Mouse (Mus musculus) embryo, embryonic 10 days (tissue): ENCODE measurements around the gene Acr.
A peak's percentile ranks its signal among the peaks of the same experiment; 100 is the strongest.

ENCODE experiments used
- DNase-seq: peaks from one replicate; pipeline ENCODE4 v3.0.0-alpha.2; 2015; ENCODE audit warnings: low spot score

The Acr gene

GRCm38 (mm10) chr15:89568114-89568513 lies at the start of gene Acr:
TSS of gene Acr (plus strand) at chr15:89568326.
- DNase-seq: no peak

- DNase-seq: no peak
Measured at GRCm38 (mm10) chr15:89521951-89522350, 46.2 kb upstream of the Acr start.

GRCm38 (mm10) chr15:89522566-89523282 lies 45.4 kb upstream of the Acr start:
- no peak for DNase-seq

DNA sequence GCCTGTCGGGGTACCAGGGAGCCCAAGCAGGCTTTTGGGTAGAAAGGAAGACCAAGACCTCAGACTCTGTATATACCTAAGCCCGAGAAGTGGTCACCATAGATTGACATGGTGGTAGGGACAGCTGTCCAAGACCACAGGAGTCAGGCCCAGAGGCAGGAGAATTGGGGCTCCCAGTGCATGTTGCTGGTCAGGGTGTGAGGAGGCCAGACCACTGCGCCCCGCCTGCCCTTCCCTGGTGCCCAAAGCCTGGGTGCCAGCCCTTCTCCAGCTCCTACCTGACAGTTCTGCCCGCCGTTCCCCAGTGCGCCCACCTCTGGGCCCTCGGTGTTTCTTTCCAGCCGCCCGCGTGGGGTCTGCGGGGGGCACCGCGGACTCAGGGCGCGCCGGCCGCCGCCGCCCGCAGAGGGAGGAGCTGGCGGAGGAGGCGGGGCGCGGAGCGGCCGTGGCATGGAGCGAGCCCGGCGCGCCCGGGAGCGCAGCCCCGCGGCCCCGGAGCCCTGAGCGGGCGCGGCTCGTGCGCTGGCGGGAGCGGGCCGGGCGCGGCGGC lies 44.8 kb upstream of the Acr start:
- peak; percentile 35 for DNase-seq

GRCm38 (mm10) chr15:89524001-89524571 lies 44.0 kb upstream of the Acr start:
- no peak for DNase-seq

DNA sequence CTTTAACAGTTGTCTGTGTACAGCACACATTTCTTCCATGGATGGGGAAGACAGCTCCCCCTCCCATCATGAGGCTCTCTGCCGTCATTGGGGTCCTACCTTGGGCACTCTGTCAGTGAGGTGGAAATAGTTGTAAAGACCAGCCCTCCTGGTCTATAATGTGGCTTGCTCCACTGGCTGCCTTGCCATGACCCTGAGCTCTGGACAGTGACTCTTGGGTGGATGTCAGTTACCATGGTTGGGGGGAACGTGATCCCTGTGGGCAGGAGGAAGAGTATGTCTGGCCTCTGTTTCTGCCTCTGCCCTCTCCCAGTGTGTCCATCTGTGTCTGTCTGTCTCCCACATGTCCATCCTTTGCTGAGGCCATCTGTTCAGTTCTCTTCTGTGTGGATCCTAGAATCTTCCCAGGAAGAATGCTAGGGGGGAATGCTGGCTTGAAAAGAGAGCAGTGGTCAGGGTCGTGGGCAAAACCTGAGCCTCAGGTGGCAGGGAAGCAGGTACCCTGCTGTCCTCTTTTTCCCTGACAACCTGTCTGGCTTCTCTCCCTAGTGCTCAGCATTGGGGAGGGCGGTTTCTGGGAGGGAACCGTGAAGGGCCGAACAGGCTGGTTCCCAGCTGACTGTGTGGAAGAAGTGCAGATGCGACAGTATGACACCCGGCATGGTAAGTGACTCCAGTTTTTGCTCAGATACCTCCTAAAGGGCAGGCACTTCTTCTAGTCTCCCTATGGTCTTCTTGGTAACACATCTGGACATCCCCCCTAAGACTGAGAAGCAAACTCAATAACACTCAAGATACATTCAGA lies 43.3 kb upstream of the Acr start:
- DNase-seq: no peak

DNA sequence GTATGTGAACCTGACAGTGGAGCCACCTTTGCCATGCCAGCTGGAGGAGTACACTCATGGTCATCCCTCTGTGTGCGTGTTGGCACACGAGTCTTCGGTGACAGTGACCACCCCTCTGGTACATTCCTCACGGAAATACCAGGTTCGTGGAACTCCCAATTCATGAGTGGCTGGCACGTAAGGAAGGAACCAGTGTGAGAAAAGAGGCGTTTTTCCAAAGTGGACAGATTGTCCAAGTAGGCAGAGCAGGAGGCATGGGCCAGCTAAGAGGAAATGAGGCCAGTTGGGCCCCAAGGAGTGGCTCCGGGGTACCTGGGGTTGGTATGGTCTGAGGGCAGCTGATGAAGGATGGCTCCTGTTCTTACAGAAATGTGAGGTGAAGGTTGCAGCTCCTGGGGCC lies 42.7 kb upstream of the Acr start:
- DNase-seq: no peak

- DNase-seq: no peak
Measured at GRCm38 (mm10) chr15:89525896-89526295, 42.2 kb upstream of the Acr start.

- DNase-seq: no peak
Measured at GRCm38 (mm10) chr15:89526776-89527325, 41.3 kb upstream of the Acr start.

DNA sequence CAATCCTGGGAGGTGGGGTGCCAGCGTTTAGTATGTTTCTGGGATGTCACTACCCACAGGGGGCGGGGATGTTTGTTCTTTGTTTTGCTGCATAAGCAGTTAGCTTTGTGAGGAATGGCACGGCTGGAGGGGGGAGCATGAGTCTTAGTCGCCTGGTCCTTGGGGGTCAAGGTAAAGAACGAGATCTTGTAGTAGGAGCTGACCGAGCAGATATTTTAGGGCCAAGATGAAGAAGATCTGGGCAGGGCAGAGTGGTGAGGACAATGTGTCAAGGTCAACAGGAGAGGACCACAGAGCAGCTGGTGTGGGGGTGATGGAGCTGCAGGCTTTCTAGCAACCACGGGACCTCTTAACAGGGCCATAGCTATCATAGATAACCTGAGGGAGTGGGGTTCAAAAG lies 40.7 kb upstream of the Acr start:
- no peak for DNase-seq

DNA sequence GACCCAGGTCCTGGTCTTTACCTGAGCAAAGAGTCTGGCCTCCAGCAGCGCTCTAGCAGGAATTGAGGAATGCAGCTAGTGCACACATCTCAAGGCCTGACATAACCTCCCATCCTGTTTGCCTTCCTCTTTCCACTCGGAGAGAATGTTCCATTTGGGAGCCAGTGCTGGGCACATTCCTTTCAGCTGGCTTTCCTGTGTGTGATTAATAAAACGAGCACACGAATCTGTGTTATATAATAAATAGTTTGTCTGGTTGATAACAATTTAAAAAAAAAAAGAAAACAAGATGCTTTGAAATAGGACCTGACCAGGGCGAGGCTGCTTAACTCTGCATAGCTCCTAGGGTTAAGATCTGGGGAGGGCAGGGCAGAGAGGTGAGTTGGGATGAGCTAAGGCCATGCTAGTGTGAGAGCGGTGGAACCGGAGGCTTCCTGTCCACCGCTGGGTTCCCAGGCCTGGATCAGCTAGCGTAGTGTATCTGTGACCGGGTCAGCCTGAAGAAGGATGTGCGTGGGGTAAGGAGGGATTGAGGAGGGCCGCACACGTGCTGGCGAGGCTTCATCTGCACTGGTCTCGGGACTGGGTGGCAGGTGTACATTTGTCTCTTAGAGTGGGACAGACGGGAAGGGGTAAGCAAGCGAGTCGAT lies 39.8 kb upstream of the Acr start:
- DNase-seq: no peak

GRCm38 (mm10) chr15:89528923-89529322 lies 39.2 kb upstream of the Acr start:
- no peak for DNase-seq

DNA sequence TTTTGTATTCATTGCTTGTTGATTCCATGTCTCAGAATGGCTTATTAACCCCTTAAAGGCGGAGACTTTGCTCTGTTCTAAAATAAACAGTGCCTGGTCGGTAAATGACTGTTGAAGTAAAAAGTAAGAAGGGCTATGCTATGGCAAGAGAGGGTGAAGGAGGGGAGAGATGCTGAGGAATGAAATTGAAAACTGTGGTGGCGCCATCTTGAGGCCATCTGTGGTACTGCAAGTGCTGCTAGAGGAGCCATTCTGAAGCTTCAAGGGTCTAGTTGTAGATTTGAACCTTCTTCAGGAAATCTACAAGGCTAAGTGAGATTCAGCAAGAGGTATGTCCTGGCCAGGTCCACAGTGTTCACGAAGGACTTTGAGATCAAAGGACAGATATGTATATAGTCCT lies 37.8 kb upstream of the Acr start:
- peak; percentile 73 for DNase-seq

DNA sequence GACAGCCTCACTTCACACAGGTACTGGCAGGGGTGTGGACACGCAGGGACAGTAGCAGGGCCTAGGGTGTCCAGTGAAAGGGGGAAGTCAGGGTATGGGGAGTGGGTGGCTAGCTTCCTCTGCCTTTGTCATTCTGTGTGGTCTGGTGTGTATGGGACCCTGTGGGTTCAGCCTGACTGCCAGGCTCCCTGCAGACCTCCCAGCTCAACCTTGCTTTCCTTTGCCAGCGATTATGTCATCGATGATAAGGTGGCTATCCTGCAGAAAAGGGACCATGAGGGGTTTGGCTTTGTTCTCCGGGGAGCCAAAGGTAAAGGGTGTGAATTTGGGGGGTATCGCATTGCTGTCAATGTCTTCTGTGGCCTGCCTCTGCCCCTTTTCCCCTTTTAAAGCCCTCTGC lies 36.7 kb upstream of the Acr start:
- DNase-seq: no peak

DNA sequence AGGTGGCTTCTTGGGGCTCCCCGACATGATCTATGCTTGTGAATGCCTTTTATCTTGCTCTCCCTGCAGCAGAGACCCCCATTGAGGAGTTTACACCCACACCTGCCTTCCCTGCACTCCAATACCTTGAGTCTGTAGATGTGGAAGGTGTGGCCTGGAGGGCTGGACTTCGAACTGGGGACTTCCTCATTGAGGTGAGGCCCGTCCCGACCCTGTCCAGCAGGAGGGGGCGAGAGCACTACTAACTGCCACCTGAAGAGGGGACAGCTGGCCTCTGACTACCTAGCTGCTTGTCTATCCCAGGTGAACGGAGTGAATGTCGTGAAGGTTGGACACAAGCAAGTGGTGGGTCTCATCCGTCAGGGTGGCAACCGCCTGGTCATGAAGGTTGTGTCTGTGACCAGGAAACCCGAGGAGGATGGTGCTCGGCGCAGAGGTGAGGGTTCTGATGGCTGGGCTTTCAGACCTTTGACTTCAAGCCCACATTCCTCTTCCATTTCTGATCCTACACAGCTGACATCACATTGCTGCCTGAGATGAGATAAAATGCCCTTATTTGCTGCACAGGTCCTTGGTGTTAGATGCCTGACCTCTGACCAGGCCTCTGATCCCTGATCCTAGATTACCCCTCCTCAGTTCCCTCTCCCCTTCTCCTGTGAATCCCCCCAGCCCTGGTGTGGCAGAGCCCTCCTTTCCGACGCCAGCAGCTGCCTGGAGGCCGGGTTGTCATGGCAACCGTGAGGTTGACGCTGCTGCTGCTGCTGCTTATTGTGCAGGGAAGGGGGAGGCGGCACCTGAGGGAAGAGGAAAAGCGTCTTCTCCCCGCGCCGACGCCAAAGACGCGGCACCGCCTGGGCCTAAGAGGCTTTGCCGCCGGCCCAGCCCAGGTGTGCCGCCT lies 35.9 kb upstream of the Acr start:
- DNase-seq: peak; percentile 88

DNA sequence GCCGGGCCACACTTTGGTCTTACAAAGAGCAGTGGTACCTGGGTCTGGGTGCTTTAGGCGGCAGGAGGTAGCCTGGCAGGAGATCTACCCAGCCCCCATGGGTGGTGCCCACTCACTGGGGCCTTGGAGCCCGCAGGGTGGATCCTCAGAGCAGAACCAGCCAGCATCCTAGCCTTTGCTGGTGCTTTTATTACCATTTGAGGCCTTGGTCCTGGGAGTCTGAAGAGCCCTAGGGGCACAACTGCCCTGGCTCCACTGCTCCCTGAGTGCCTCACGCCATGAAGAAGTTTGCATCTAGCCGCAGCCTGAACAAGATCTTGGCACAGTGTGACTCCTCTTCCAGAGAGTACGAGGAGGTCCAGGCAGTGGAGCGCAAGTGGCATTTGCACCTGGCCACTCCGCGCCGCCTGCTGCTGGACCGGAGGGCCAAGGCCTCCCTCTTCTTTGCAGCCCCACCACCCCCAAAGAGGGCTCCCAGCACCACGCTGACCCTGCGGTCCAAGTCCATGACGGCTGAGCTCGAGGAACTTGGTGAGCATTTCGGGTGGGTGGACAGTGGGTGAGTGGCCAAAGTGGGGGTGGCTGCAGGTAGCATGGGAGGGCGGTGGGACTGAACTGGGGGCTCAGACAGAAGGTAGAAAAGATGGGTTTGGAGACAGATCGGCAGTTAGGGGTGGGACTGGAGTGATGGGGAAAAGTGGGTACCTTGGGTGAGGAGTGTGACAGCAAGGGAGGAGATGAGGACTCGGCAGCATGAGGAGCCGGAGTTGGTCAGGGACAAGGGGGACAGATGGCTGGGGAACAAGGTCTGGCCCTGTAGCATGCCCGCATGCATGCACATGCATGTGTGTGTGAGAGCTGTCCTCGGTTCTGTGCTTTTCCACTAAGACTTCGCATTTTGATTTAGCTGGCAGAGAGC lies 34.9 kb upstream of the Acr start:
- DNase-seq: no peak

GRCm38 (mm10) chr15:89533843-89534207 lies 34.3 kb upstream of the Acr start:
- no peak for DNase-seq

- no peak for DNase-seq
Measured at GRCm38 (mm10) chr15:89544171-89544570, 24.0 kb upstream of the Acr start.

- DNase-seq: no peak
Measured at GRCm38 (mm10) chr15:89547321-89547720, 20.8 kb upstream of the Acr start.
